Mouse (Mus musculus): Measurements from ENCODE around the gene Ptpn22. TPM values are rescaled to one million over a fixed set of nuclear protein-coding genes. Genes with fewer than 3 reads are reported as not detected.
"Not testable (repeated sequence)": the region's sequence is repeated elsewhere in the genome, so short reads cannot be mapped to it uniquely, and the experiment has no call there.

Gene Ptpn22
- polyA plus RNA-seq, 1 experiment from 2014 or later = 0.82 TPM

- H3K36me3 ChIP-seq (ENCODE audit: insufficient read depth, low read length) = no peaks in the 10 kb centered on the region
- H3K4me1 ChIP-seq (ENCODE audit: insufficient read depth, low read length) = no peaks in the 10 kb centered on the region
- no peak overlapping the region for H3K27ac ChIP-seq (ENCODE audit: low read length)
- no peak overlapping the region for H3K9ac ChIP-seq (replicated peaks; ENCODE audit: low read length)
- H3K4me3 ChIP-seq (ENCODE audit: low read length) = no peak overlapping the region
- H3K27me3 ChIP-seq (ENCODE audit: insufficient read depth, low read length) = no peaks in the 10 kb centered on the region
- no peak for ATAC-seq (ENCODE audit: low FRiP score, low TSS enrichment)
- H3K4me2 ChIP-seq (replicated peaks; ENCODE audit: low read depth, low read length) = no peak overlapping the region
- 76% methylated on average over 10 of the region's 10 CpGs for WGBS
- H3K9me3 ChIP-seq (ENCODE audit: low read length) = no peaks in the 10 kb centered on the region
Measured at GRCm38 (mm10) chr3:103835951-103836310, 23.7 kb upstream of the Ptpn22 start.

- Histone ChIP-seq H3K4me3 (ENCODE audit: low read length) (no peak overlapping the region), H3K9ac (replicated peaks; ENCODE audit: low read length) (no peak overlapping the region), H3K4me1 (ENCODE audit: insufficient read depth, low read length) (no peaks in the 10 kb centered on the region), H3K27me3 (ENCODE audit: insufficient read depth, low read length) (no peaks in the 10 kb centered on the region), H3K36me3 (ENCODE audit: insufficient read depth, low read length) (no peaks in the 10 kb centered on the region), H3K9me3 (ENCODE audit: low read length) (no peaks in the 10 kb centered on the region), H3K4me2 (replicated peaks; ENCODE audit: low read depth, low read length) (no peak overlapping the region), H3K27ac (ENCODE audit: low read length) (no peak overlapping the region)
- 96% methylated on average over 5 of the region's 5 CpGs for WGBS
- ATAC-seq (ENCODE audit: low FRiP score, low TSS enrichment) = no peak
Measured at GRCm38 (mm10) chr3:103836453-103836852, 23.1 kb upstream of the Ptpn22 start.

- ATAC-seq (ENCODE audit: low FRiP score, low TSS enrichment) = no peak
- H3K4me3 ChIP-seq (ENCODE audit: low read length) = no peak overlapping the region
- no peaks in the 10 kb centered on the region for H3K27me3 ChIP-seq (ENCODE audit: insufficient read depth, low read length)
- H3K9me3 ChIP-seq (ENCODE audit: low read length) = peaks cover 1% of the 10 kb centered on the region; the same call in 1 of the 2 replicates
- no peak overlapping the region for H3K27ac ChIP-seq (ENCODE audit: low read length)
- 92% methylated on average over 6 of the region's 6 CpGs for WGBS
- no peak overlapping the region for H3K9ac ChIP-seq (replicated peaks; ENCODE audit: low read length)
- no peak overlapping the region for H3K4me2 ChIP-seq (replicated peaks; ENCODE audit: low read depth, low read length)
- H3K4me1 ChIP-seq (ENCODE audit: insufficient read depth, low read length) = no peaks in the 10 kb centered on the region
- H3K36me3 ChIP-seq (ENCODE audit: insufficient read depth, low read length) = no peaks in the 10 kb centered on the region
Measured at GRCm38 (mm10) chr3:103839711-103840110, 19.9 kb upstream of the Ptpn22 start.

- not testable (repeated sequence) for ATAC-seq (ENCODE audit: low FRiP score, low TSS enrichment); H3K27me3 ChIP-seq (ENCODE audit: insufficient read depth, low read length); H3K4me2 ChIP-seq (replicated peaks; ENCODE audit: low read depth, low read length); H3K36me3 ChIP-seq (ENCODE audit: insufficient read depth, low read length); H3K9me3 ChIP-seq (ENCODE audit: low read length); H3K4me1 ChIP-seq (ENCODE audit: insufficient read depth, low read length); H3K27ac ChIP-seq (ENCODE audit: low read length); H3K4me3 ChIP-seq (ENCODE audit: low read length); H3K9ac ChIP-seq (replicated peaks; ENCODE audit: low read length)
- WGBS = 87% methylated on average over 3 of the region's 3 CpGs
Measured at GRCm38 (mm10) chr3:103840195-103840594, 19.4 kb upstream of the Ptpn22 start.

GRCm38 (mm10) chr3:103840946-103841345 lies 18.6 kb upstream of the Ptpn22 start:
- not testable (repeated sequence) for H3K9me3 ChIP-seq (ENCODE audit: low read length); H3K4me2 ChIP-seq (replicated peaks; ENCODE audit: low read depth, low read length); H3K9ac ChIP-seq (replicated peaks; ENCODE audit: low read length); H3K36me3 ChIP-seq (ENCODE audit: insufficient read depth, low read length); H3K27me3 ChIP-seq (ENCODE audit: insufficient read depth, low read length); ATAC-seq (ENCODE audit: low FRiP score, low TSS enrichment); H3K4me1 ChIP-seq (ENCODE audit: insufficient read depth, low read length); H3K27ac ChIP-seq (ENCODE audit: low read length); H3K4me3 ChIP-seq (ENCODE audit: low read length)
- 93% methylated on average over 6 of the region's 7 CpGs for WGBS

GRCm38 (mm10) chr3:103850644-103851363 lies 8.8 kb upstream of the Ptpn22 start:
- no peak overlapping the region for H3K4me3 ChIP-seq (ENCODE audit: low read length)
- H3K4me2 ChIP-seq (replicated peaks; ENCODE audit: low read depth, low read length) = no peak overlapping the region
- H3K27me3 ChIP-seq (ENCODE audit: insufficient read depth, low read length) = no peaks in the 10 kb centered on the region
- H3K36me3 ChIP-seq (ENCODE audit: insufficient read depth, low read length) = no peaks in the 10 kb centered on the region
- H3K27ac ChIP-seq (ENCODE audit: low read length) = no peak overlapping the region
- no peak for ATAC-seq (ENCODE audit: low FRiP score, low TSS enrichment)
- no peaks in the 10 kb centered on the region for H3K4me1 ChIP-seq (ENCODE audit: insufficient read depth, low read length)
- H3K9ac ChIP-seq (replicated peaks; ENCODE audit: low read length) = no peak overlapping the region
- 80% methylated on average over 9 of the region's 9 CpGs for WGBS
- H3K9me3 ChIP-seq (ENCODE audit: low read length) = no peaks in the 10 kb centered on the region

GRCm38 (mm10) chr3:103851481-103851880 lies 8.1 kb upstream of the Ptpn22 start:
- no peak for ATAC-seq (ENCODE audit: low FRiP score, low TSS enrichment)
- Histone ChIP-seq H3K27me3 (ENCODE audit: insufficient read depth, low read length) (no peaks in the 10 kb centered on the region), H3K4me3 (ENCODE audit: low read length) (no peak overlapping the region), H3K9ac (replicated peaks; ENCODE audit: low read length) (no peak overlapping the region), H3K4me2 (replicated peaks; ENCODE audit: low read depth, low read length) (no peak overlapping the region), H3K9me3 (ENCODE audit: low read length) (no peaks in the 10 kb centered on the region), H3K27ac (ENCODE audit: low read length) (no peak overlapping the region), H3K4me1 (ENCODE audit: insufficient read depth, low read length) (no peaks in the 10 kb centered on the region), H3K36me3 (ENCODE audit: insufficient read depth, low read length) (no peaks in the 10 kb centered on the region)
- WGBS = 70% methylated on average over 6 of the region's 6 CpGs

- H3K27me3 ChIP-seq (ENCODE audit: insufficient read depth, low read length) = no peaks in the 10 kb centered on the region
- H3K36me3 ChIP-seq (ENCODE audit: insufficient read depth, low read length) = no peaks in the 10 kb centered on the region
- 83% methylated on average over 8 of the region's 8 CpGs for WGBS
- H3K9me3 ChIP-seq (ENCODE audit: low read length) = no peaks in the 10 kb centered on the region
- H3K4me1 ChIP-seq (ENCODE audit: insufficient read depth, low read length) = no peaks in the 10 kb centered on the region
- no peak for ATAC-seq (ENCODE audit: low FRiP score, low TSS enrichment)
- no peak overlapping the region for H3K9ac ChIP-seq (replicated peaks; ENCODE audit: low read length)
- H3K4me3 ChIP-seq (ENCODE audit: low read length) = no peak overlapping the region
- H3K4me2 ChIP-seq (replicated peaks; ENCODE audit: low read depth, low read length) = no peak overlapping the region
- no peak overlapping the region for H3K27ac ChIP-seq (ENCODE audit: low read length)
Measured at GRCm38 (mm10) chr3:103851882-103852281, 7.7 kb upstream of the Ptpn22 start.

GRCm38 (mm10) chr3:103852565-103853299 lies 6.9 kb upstream of the Ptpn22 start:
- no peak for ATAC-seq (ENCODE audit: low FRiP score, low TSS enrichment)
- no peak overlapping the region for H3K4me2 ChIP-seq (replicated peaks; ENCODE audit: low read depth, low read length)
- H3K9ac ChIP-seq (replicated peaks; ENCODE audit: low read length) = no peak overlapping the region
- no peaks in the 10 kb centered on the region for H3K36me3 ChIP-seq (ENCODE audit: insufficient read depth, low read length)
- WGBS = 60% methylated on average over 3 of the region's 3 CpGs
- H3K4me1 ChIP-seq (ENCODE audit: insufficient read depth, low read length) = no peaks in the 10 kb centered on the region
- H3K27me3 ChIP-seq (ENCODE audit: insufficient read depth, low read length) = no peaks in the 10 kb centered on the region
- no peaks in the 10 kb centered on the region for H3K9me3 ChIP-seq (ENCODE audit: low read length)
- no peak overlapping the region for H3K27ac ChIP-seq (ENCODE audit: low read length)
- no peak overlapping the region for H3K4me3 ChIP-seq (ENCODE audit: low read length)

- no peak overlapping the region for H3K9ac ChIP-seq (replicated peaks; ENCODE audit: low read length)
- no peak overlapping the region for H3K27ac ChIP-seq (ENCODE audit: low read length)
- no peaks in the 10 kb centered on the region for H3K4me1 ChIP-seq (ENCODE audit: insufficient read depth, low read length)
- no peak overlapping the region for H3K4me3 ChIP-seq (ENCODE audit: low read length)
- H3K4me2 ChIP-seq (replicated peaks; ENCODE audit: low read depth, low read length) = no peak overlapping the region
- H3K9me3 ChIP-seq (ENCODE audit: low read length) = no peaks in the 10 kb centered on the region
- 56% methylated on average over 8 of the region's 8 CpGs for WGBS
- ATAC-seq (ENCODE audit: low FRiP score, low TSS enrichment) = no peak
- no peaks in the 10 kb centered on the region for H3K27me3 ChIP-seq (ENCODE audit: insufficient read depth, low read length)
- no peaks in the 10 kb centered on the region for H3K36me3 ChIP-seq (ENCODE audit: insufficient read depth, low read length)
Measured at GRCm38 (mm10) chr3:103853804-103854203, 5.8 kb upstream of the Ptpn22 start.
